Mouse (Mus musculus): ENCODE results near the gene Serpinb1b. TPM values are rescaled to one million over a fixed set of nuclear protein-coding genes. Genes with fewer than 3 reads are reported as not detected.

The Serpinb1b gene
- polyA plus RNA-seq, 1 experiment from 2014 or later, result 0.96 TPM

GRCm38 (mm10) chr13:33084975-33085694 is 6.8 kb downstream of the Serpinb1b start:
- Histone ChIP-seq H3K4me1 (ENCODE audit: control insufficient read depth, insufficient read depth, low read length) (peaks cover 10% of the 10 kb centered on the region; the same call in 1 of the 2 replicates), H3K9me3 (replicated peaks; ENCODE audit: control insufficient read depth, low read length) (no peaks in the 10 kb centered on the region), H3K4me3 (replicated peaks; ENCODE audit: low read length) (no peak overlapping the region), H3K36me3 (ENCODE audit: control insufficient read depth, insufficient read depth, low read length) (no peaks in the 10 kb centered on the region), H3K27ac (ENCODE audit: low read length) (peak overlapping the region; percentile 37; the same call in 1 of the 2 replicates), H3K4me2 (ENCODE audit: low read depth, low read length) (no peak overlapping the region), H3K27me3 (ENCODE audit: control insufficient read depth, insufficient read depth, low read length) (no peaks in the 10 kb centered on the region), H3K9ac (ENCODE audit: low read length) (no peak overlapping the region)
- peak; percentile 37; the same call in 1 of the 2 replicates for ATAC-seq (ENCODE audit: insufficient read depth, low FRiP score)
- 35% methylated on average over 5 of the region's 5 CpGs for WGBS

GRCm38 (mm10) chr13:33085695-33086432 is 7.5 kb downstream of the Serpinb1b start:
- no peaks in the 10 kb centered on the region for H3K36me3 ChIP-seq (ENCODE audit: control insufficient read depth, insufficient read depth, low read length)
- peak overlapping the region; percentile 37; the same call in 1 of the 2 replicates for H3K27ac ChIP-seq (ENCODE audit: low read length)

DNA sequence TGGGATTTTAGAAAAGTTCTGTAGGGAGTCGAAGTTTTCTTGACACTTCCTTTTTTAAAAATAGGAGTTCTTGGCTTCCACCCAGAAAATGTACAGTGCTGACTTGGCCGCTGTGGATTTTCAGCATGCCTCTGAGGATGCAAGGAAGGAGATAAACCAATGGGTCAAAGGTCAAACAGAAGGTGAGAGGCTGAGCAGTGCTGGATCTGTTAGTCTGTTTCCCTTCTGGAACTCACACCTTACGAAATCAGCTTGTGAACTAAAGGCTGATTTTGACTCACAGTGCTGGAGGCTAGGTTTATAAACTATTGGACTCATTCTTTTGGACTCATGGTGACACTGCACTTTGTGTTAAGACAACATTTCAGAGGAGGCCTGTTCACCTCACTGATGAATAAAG is 11.2 kb downstream of the Serpinb1b start:
- Histone ChIP-seq H3K27me3 (ENCODE audit: control insufficient read depth, insufficient read depth, low read length) (no peaks in the 10 kb centered on the region), H3K9me3 (replicated peaks; ENCODE audit: control insufficient read depth, low read length) (no peaks in the 10 kb centered on the region), H3K36me3 (ENCODE audit: control insufficient read depth, insufficient read depth, low read length) (no peaks in the 10 kb centered on the region), H3K4me3 (replicated peaks; ENCODE audit: low read length) (no peak overlapping the region), H3K4me2 (ENCODE audit: low read depth, low read length) (no peak overlapping the region), H3K4me1 (ENCODE audit: control insufficient read depth, insufficient read depth, low read length) (peaks cover 10% of the 10 kb centered on the region; the same call in 1 of the 2 replicates), H3K27ac (ENCODE audit: low read length) (no peak overlapping the region), H3K9ac (ENCODE audit: low read length) (no peak overlapping the region)
- ATAC-seq (ENCODE audit: insufficient read depth, low FRiP score), result no peak
- WGBS, result 41% methylated on average over 3 of the region's 3 CpGs

More at GRCm38 (mm10) chr13:33085695-33086432, 7.5 kb downstream of the Serpinb1b start:
- Histone ChIP-seq H3K4me2 (ENCODE audit: low read depth, low read length) (no peak overlapping the region), H3K9ac (ENCODE audit: low read length) (no peak overlapping the region), H3K4me1 (ENCODE audit: control insufficient read depth, insufficient read depth, low read length) (peaks cover 10% of the 10 kb centered on the region; the same call in 1 of the 2 replicates), H3K9me3 (replicated peaks; ENCODE audit: control insufficient read depth, low read length) (no peaks in the 10 kb centered on the region), H3K4me3 (replicated peaks; ENCODE audit: low read length) (no peak overlapping the region), H3K27me3 (ENCODE audit: control insufficient read depth, insufficient read depth, low read length) (no peaks in the 10 kb centered on the region)
- peak; percentile 76 for ATAC-seq (ENCODE audit: insufficient read depth, low FRiP score)

DNA sequence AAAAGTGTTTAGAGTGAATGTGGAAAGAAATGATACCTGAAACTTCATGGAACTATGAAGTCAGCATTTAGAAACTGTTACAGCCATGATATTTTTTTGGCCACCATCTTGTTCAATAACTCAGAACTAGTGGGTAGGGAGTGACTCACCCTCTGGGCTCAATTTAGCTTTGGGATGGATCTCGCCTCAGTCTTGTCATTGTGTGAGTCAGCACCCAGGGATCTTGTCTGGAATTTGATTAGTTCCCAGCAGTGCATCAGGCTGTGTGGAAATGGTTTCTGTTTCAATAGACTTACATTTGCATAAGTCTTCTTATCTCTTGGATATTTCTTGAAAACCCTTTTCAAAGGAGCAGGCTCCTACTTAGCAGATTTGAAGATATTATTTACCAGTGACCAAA is 12.2 kb downstream of the Serpinb1b start:
- no peaks in the 10 kb centered on the region for H3K9me3 ChIP-seq (replicated peaks; ENCODE audit: control insufficient read depth, low read length)
- no peaks in the 10 kb centered on the region for H3K36me3 ChIP-seq (ENCODE audit: control insufficient read depth, insufficient read depth, low read length)
- H3K27ac ChIP-seq (ENCODE audit: low read length), result no peak overlapping the region
- no peak overlapping the region for H3K9ac ChIP-seq (ENCODE audit: low read length)
- ATAC-seq (ENCODE audit: insufficient read depth, low FRiP score), result no peak
- H3K4me3 ChIP-seq (replicated peaks; ENCODE audit: low read length), result no peak overlapping the region
- 0 out of 2 replicates have a peak, but pooled peaks cover 4% of the 10 kb centered on the region for H3K4me1 ChIP-seq (ENCODE audit: control insufficient read depth, insufficient read depth, low read length)
- no peak overlapping the region for H3K4me2 ChIP-seq (ENCODE audit: low read depth, low read length)
- no peaks in the 10 kb centered on the region for H3K27me3 ChIP-seq (ENCODE audit: control insufficient read depth, insufficient read depth, low read length)
- WGBS, result 78% methylated on average over 1 of the region's 1 CpGs

- WGBS, result 95% methylated on average over 1 of the region's 1 CpGs
- no peaks in the 10 kb centered on the region for H3K9me3 ChIP-seq (replicated peaks; ENCODE audit: control insufficient read depth, low read length)
- no peaks in the 10 kb centered on the region for H3K27me3 ChIP-seq (ENCODE audit: control insufficient read depth, insufficient read depth, low read length)
- no peak for ATAC-seq (ENCODE audit: insufficient read depth, low FRiP score)
- no peak overlapping the region for H3K27ac ChIP-seq (ENCODE audit: low read length)
- H3K4me3 ChIP-seq (replicated peaks; ENCODE audit: low read length), result no peak overlapping the region
- no peak overlapping the region for H3K9ac ChIP-seq (ENCODE audit: low read length)
- 0 out of 2 replicates have a peak, but pooled peaks cover 4% of the 10 kb centered on the region for H3K4me1 ChIP-seq (ENCODE audit: control insufficient read depth, insufficient read depth, low read length)
- no peaks in the 10 kb centered on the region for H3K36me3 ChIP-seq (ENCODE audit: control insufficient read depth, insufficient read depth, low read length)
- no peak overlapping the region for H3K4me2 ChIP-seq (ENCODE audit: low read depth, low read length)
Observed at GRCm38 (mm10) chr13:33091306-33091705, 12.9 kb downstream of the Serpinb1b start.

GRCm38 (mm10) chr13:33095575-33095974 is 17.2 kb downstream of the Serpinb1b start:
- Histone ChIP-seq H3K36me3 (ENCODE audit: control insufficient read depth, insufficient read depth, low read length) (no peaks in the 10 kb centered on the region), H3K9ac (ENCODE audit: low read length) (no peak overlapping the region), H3K4me2 (ENCODE audit: low read depth, low read length) (no peak overlapping the region), H3K4me1 (ENCODE audit: control insufficient read depth, insufficient read depth, low read length) (no peaks in the 10 kb centered on the region), H3K27me3 (ENCODE audit: control insufficient read depth, insufficient read depth, low read length) (no peaks in the 10 kb centered on the region), H3K27ac (ENCODE audit: low read length) (no peak overlapping the region), H3K9me3 (replicated peaks; ENCODE audit: control insufficient read depth, low read length) (no peaks in the 10 kb centered on the region), H3K4me3 (replicated peaks; ENCODE audit: low read length) (no peak overlapping the region)
- ATAC-seq (ENCODE audit: insufficient read depth, low FRiP score), result no peak
- WGBS, result 87% methylated on average over 1 of the region's 1 CpGs

GRCm38 (mm10) chr13:33105626-33106025 is 27.3 kb downstream of the Serpinb1b start:
- Histone ChIP-seq H3K9me3 (replicated peaks; ENCODE audit: control insufficient read depth, low read length) (no peaks in the 10 kb centered on the region), H3K9ac (ENCODE audit: low read length) (no peak overlapping the region), H3K27me3 (ENCODE audit: control insufficient read depth, insufficient read depth, low read length) (no peaks in the 10 kb centered on the region), H3K4me1 (ENCODE audit: control insufficient read depth, insufficient read depth, low read length) (no peaks in the 10 kb centered on the region), H3K4me3 (replicated peaks; ENCODE audit: low read length) (no peak overlapping the region), H3K36me3 (ENCODE audit: control insufficient read depth, insufficient read depth, low read length) (no peaks in the 10 kb centered on the region), H3K4me2 (ENCODE audit: low read depth, low read length) (no peak overlapping the region), H3K27ac (ENCODE audit: low read length) (no peak overlapping the region)
- ATAC-seq (ENCODE audit: insufficient read depth, low FRiP score), result no peak

GRCm38 (mm10) chr13:33113054-33113453 is 34.7 kb downstream of the Serpinb1b start:
- no peaks in the 10 kb centered on the region for H3K36me3 ChIP-seq (ENCODE audit: control insufficient read depth, insufficient read depth, low read length)
- no peaks in the 10 kb centered on the region for H3K4me1 ChIP-seq (ENCODE audit: control insufficient read depth, insufficient read depth, low read length)
- H3K9me3 ChIP-seq (replicated peaks; ENCODE audit: control insufficient read depth, low read length), result no peaks in the 10 kb centered on the region
- no peak for ATAC-seq (ENCODE audit: insufficient read depth, low FRiP score)
- H3K27me3 ChIP-seq (ENCODE audit: control insufficient read depth, insufficient read depth, low read length), result no peaks in the 10 kb centered on the region
- H3K4me2 ChIP-seq (ENCODE audit: low read depth, low read length), result no peak overlapping the region
- H3K9ac ChIP-seq (ENCODE audit: low read length), result no peak overlapping the region
- H3K4me3 ChIP-seq (replicated peaks; ENCODE audit: low read length), result no peak overlapping the region
- no peak overlapping the region for H3K27ac ChIP-seq (ENCODE audit: low read length)
- 61% methylated on average over 3 of the region's 3 CpGs for WGBS

- H3K4me1 ChIP-seq (ENCODE audit: control insufficient read depth, insufficient read depth, low read length), result no peaks in the 10 kb centered on the region
- H3K9me3 ChIP-seq (replicated peaks; ENCODE audit: control insufficient read depth, low read length), result no peaks in the 10 kb centered on the region
- no peaks in the 10 kb centered on the region for H3K27me3 ChIP-seq (ENCODE audit: control insufficient read depth, insufficient read depth, low read length)
- H3K4me2 ChIP-seq (ENCODE audit: low read depth, low read length), result no peak overlapping the region
- no peak overlapping the region for H3K27ac ChIP-seq (ENCODE audit: low read length)
- H3K36me3 ChIP-seq (ENCODE audit: control insufficient read depth, insufficient read depth, low read length), result no peaks in the 10 kb centered on the region
- ATAC-seq (ENCODE audit: insufficient read depth, low FRiP score), result no peak
- no peak overlapping the region for H3K9ac ChIP-seq (ENCODE audit: low read length)
- WGBS, result 84% methylated on average over 2 of the region's 2 CpGs
- no peak overlapping the region for H3K4me3 ChIP-seq (replicated peaks; ENCODE audit: low read length)
Observed at GRCm38 (mm10) chr13:33137717-33138116, 59.3 kb downstream of the Serpinb1b start.
